Comparison of ENCODE assay signal across 25 mouse cellular contexts in genomic region chr14:93374181-93374580, GRCm38 (mm10).
"Had no signal": no experiment of that assay in that cellular context is flagged by ENCODE, and none has a peak within 500 bp of the region (broad histone marks: within the 10 kb centered on the region; RNA-seq: fewer than 3 reads in every experiment).

No protein-coding gene starts in this region.

- H3K4me3 ChIP-seq: gastrocnemius, adult 2 months; heart, embryonic 10.5 days; heart, embryonic 12.5 days; hindbrain, embryonic 10.5 days; hindbrain, embryonic 12.5 days; hindbrain, embryonic 15.5 days; kidney, embryonic 15.5 days; limb, embryonic 13.5 days; limb, embryonic 15.5 days; liver, embryonic 12.5 days had no signal

- H3K27me3 ChIP-seq: heart, embryonic 12.5 days; hindbrain, embryonic 12.5 days; hindbrain, embryonic 15.5 days; kidney, embryonic 15.5 days; limb, embryonic 13.5 days; limb, embryonic 15.5 days; liver, embryonic 12.5 days had no signal

- ATAC-seq: hindbrain, postnatal 0 days; intestine, embryonic 16.5 days; liver, embryonic 12.5 days had no signal

- H3K9me3 ChIP-seq: heart, embryonic 10.5 days; heart, embryonic 12.5 days; hindbrain, embryonic 10.5 days; hindbrain, embryonic 12.5 days; hindbrain, embryonic 15.5 days; kidney, embryonic 15.5 days; limb, embryonic 13.5 days; limb, embryonic 15.5 days; liver, embryonic 12.5 days had no signal

- H3K4me2 ChIP-seq: heart, embryonic 12.5 days; hindbrain, embryonic 12.5 days; hindbrain, embryonic 15.5 days; kidney, embryonic 15.5 days; limb, embryonic 13.5 days; limb, embryonic 15.5 days; liver, embryonic 12.5 days had no signal

- H3K9ac ChIP-seq: heart, embryonic 12.5 days; hindbrain, embryonic 12.5 days; hindbrain, embryonic 15.5 days; kidney, embryonic 15.5 days; limb, embryonic 13.5 days; limb, embryonic 15.5 days; liver, embryonic 12.5 days; liver, embryonic 14.5 days had no signal

- H3K27ac ChIP-seq: gastrocnemius, adult 2 months; heart, embryonic 10.5 days; hindbrain, embryonic 10.5 days; hindbrain, embryonic 12.5 days; hindbrain, embryonic 15.5 days; hindbrain, postnatal 0 days; kidney, embryonic 15.5 days; kidney, postnatal 0 days; limb, embryonic 13.5 days; limb, embryonic 15.5 days; liver, embryonic 12.5 days; liver, embryonic 14.5 days had no signal

- DNase-seq: gastrocnemius, adult 2 months; gastrocnemius, postnatal 10 days; gastrocnemius, postnatal 25 days; heart, adult 18-20 months; heart, postnatal 10 days; heart, postnatal 4 days; kidney, adult 11 months; kidney, adult 2 months; kidney, adult 9 months; kidney, postnatal 14 days; kidney, postnatal 36 days; left cerebral cortex, postnatal 4 days had no signal

- H3K4me1 ChIP-seq: heart, embryonic 10.5 days; heart, embryonic 12.5 days; hindbrain, embryonic 10.5 days; hindbrain, embryonic 12.5 days; hindbrain, embryonic 15.5 days; kidney, embryonic 15.5 days; limb, embryonic 13.5 days; limb, embryonic 15.5 days; liver, embryonic 12.5 days had no signal

- H3K36me3 ChIP-seq: heart, embryonic 10.5 days; heart, embryonic 12.5 days; hindbrain, embryonic 10.5 days; hindbrain, embryonic 12.5 days; hindbrain, embryonic 15.5 days; kidney, embryonic 15.5 days; limb, embryonic 13.5 days; limb, embryonic 15.5 days; liver, embryonic 12.5 days had no signal
